Mouse (Mus musculus) erythroid progenitor cell, adult 5-6 weeks (primary cell): ENCODE data around the gene Spo11. TPM values are rescaled to one million over a fixed set of nuclear protein-coding genes. Genes with fewer than 3 reads are reported as not detected.

ENCODE experiments used
- ATAC-seq: replicated peaks from 2 replicates; pipeline ENCODE4 v1.8.0; 2016; ENCODE audit warnings: moderate number of reproducible peaks, mild to moderate bottlenecking, moderate TSS enrichment, inconsistent platforms; ENCODE audit not compliant: poor library complexity, low FRiP score, severe bottlenecking
- total RNA-seq, 2 experiments: library from RNA; stranded (forward) in 1 of 2; stranded (reverse) in 1 of 2; fragments of 150-400 nt in 1 of 2; fragments of 186-747, 209-891 nt in 1 of 2; gene quantifications; 2 replicates each; pipeline versions ENCODE4 v1.2.3 to v1.2.4; 2015 to 2017; ENCODE audit warnings: low replicate concordance in 2 of 2

Spo11 gene
- total RNA-seq (2015; ENCODE audit: low replicate concordance) (not detected in 2 replicates), total RNA-seq (2017; ENCODE audit: low replicate concordance) (not detected in 2 replicates)

DNA sequence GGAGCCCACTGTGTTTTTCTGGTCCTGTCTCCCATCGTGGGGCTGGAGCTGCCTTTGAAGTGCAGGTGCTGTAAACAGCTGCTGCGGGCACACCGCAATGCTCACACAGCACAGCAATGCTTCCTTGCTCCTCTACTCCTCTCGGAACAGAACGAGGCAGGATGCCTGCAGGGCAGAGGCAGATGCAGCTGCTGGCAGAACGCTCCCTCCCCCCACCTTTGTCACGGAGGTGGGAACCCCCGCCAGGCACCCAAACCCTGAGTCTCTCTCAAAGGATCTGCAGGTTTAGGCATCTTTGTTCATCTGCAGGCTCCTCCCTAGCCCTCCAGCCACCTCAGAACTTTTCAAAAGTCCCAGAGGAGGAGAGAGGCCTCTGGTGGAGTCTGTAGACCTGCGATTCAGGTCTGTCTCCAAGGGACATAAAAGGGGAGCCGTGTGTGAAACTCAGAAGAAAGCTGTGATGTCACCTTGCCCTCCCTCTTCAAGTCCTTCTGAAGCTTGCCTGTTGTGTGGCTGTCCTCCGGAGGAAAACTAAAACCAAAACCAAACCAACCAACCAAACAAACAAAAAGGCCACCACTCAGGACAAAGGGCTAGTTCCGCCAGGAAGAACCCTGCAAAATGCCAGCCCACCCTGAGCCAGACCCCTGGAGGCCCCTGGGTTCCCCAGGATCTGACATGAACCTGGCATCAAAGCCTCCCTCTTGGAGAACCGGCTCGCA, at the start of gene Spo11:
TSS of gene Spo11 (plus strand) at position 292 of the 722 bp plus-strand sequence.
- peak; percentile 62 for ATAC-seq

DNA sequence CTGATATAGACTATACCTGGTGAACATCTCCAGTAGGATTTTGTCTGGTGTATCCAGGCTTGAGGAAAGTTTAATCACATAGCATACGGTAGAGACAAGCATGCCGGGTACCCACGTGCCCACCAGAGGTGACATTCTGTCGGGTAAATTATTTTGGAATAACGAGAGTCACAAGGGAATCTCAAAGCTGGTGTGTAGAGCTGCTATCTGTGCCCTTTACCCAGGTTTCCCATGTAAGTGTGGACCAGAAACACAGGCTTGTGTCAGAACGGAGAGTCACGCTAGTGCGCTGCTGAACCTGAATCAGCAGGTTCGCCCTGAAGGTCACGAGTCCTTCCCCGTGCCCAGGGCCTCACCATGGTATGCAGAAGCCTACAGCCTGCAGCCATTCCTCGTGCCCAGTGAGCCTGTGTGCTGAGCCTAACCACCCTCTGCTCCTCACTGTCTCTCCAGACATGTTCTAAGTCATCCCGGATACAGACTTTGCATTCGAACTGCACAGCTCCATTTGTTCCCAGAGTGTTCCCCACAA, 47.5 kb upstream of the Spo11 start:
- ATAC-seq = no peak

DNA sequence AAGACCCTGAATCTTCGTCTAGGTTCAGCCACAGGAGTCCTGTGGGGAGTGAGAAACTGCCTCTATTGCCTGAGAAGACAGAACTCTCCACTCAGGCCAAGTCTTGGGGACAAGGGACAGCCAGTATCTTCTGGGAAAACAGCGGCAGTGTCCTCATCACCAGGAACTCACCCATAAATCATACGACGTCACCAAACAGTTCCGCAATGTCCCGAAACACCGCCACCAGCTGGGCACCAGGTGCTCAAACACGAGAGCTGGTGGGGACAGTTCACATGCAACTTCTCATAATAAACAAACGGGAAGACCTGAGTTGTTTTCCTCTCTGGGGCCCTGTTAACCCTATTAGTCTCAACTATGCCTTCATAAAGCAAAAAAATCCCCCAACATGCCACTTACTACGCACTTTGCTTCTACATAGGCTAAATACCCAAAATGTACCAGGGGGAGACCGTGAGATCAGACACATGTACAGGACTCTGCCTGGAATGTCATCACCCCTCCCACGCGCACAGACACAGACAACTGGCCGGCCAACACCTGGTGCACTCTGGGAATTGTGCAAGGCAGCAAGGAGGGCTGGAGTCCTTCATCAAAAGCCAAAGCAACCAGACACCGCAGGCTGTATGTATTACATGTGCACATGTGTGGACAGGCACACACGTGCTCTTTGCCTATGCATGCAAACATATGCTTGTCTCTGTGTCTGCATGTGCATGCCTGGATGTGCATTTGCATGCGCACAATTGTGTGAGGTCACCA, 46.2 kb upstream of the Spo11 start:
- ATAC-seq = no peak

DNA sequence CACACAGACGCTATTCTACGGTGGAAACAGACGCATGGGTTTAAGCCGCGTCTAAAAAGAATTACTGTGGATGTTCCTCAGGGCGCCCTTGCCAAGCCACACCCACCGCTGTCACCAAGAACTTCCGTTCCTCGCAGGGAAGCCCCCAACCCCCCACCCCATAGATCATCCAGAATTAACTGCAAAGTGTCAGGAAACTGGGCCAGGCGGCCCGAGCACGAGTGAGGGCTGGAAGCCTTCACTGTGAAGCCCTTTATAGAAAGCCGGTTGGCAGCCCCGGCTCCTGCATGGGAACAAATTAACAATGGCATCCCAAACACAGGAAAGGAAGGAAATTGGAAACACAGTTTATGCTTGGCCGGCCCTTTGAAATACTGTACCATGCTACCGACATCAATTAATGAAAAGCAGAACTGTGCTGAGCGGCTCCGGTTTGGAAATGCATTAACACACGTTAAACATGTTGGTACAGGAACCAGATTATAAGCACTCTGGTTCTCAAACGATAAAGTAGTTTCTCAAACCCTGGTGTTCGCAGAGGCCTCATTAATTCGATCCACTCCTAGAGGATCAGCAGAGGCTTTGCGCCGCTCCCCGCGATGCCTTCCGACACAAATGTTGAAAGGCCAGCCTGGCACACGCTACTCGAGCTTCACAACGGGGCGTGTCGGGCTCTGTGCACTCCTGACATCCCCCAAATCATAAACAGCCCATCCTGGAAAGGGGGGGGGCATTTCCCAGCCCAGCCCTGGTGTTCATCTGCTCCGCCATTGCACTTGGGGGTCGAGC, 43.7 kb upstream of the Spo11 start:
- no peak for ATAC-seq

- ATAC-seq = no peak
Observed at GRCm38 (mm10) chr2:172934420-172934788, 43.1 kb upstream of the Spo11 start.

GRCm38 (mm10) chr2:172934891-172935740, 42.4 kb upstream of the Spo11 start:
- ATAC-seq = no peak

- no peak for ATAC-seq
Observed at GRCm38 (mm10) chr2:172935776-172936562, 41.5 kb upstream of the Spo11 start.

GRCm38 (mm10) chr2:172936844-172937243, 40.7 kb upstream of the Spo11 start:
- ATAC-seq = no peak

- ATAC-seq = no peak
Observed at GRCm38 (mm10) chr2:172937326-172938190, 39.9 kb upstream of the Spo11 start.

DNA sequence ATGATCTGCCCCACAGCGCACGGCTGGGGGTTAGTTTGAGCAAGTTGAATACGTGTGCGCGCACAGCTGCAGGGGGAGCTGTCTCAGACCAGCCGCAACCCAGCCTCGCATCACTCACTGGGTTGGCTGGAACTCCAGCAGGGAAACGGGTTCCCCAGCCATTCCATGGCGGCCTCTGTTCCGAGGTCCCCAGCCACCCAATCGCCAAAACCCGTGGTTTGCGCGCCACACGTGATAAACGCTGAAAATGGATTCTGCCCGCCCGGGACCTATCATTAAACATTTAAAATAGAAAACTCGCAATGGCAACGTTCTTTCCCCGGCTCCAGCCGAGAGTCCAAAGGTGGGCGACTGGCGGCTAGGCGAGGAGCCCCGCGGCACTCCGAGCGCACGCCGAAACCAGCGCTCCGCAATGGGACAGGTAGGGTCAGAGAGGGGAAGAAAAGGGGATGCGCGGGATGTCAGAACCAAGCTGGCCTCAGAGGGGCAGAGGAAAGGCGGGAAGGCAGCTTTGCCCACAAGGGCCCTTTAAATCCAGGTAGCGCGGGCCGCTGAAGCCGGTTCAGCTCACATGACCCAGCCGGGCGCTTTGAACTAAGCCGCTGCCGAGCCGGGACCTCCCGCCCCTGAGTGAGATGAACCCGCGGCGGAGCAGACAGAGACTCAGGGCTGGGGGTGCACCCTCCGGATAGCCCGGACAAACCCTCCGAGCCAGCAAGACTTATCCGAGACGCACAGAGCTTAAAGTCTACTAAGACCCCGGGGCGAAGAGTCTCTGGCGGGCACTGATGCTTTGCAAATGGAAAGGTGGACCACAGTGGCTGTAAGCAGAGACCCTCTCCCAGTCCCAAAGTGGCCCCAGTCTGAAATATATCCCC, 38.5 kb upstream of the Spo11 start:
- no peak for ATAC-seq

GRCm38 (mm10) chr2:172939639-172940002, 37.9 kb upstream of the Spo11 start:
- no peak for ATAC-seq

DNA sequence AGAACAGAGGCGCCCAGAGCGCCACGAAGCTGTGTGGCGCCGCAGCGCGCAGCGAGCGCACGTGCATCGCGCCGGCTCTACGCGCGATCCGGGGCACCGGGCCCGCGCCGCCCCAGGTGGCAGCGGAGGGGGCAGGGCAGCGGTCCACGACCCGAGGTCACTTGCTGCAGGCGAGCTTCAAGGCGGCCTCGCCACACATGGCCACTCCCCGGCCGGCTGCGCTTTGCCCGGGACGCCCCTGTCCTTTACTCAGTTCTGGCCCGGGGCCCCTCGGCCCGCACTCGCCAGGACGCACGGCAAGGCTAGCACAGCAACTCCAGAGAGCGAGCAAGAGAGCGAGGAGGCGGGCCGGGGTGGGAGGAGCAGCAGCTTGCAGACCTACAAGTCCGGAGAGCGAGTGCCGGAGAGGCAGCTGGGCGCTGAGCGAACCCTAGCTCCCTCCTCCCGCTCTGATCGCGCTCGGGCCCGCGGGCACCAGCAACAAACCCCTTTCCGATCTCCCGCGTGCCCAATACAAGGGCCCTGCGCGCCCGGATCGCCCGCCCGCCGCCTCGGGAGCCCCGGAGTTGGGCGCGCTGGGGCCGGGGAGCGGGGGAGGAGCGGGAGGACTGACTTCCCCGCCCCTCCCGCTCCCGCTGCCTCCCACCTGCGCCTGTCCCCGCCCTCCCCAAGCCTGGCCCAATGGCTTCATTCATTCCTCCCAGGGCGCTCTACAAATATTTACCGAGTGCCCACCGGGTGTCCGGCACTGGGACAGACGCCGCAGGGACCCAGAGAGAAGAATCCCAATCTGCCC, 37.3 kb upstream of the Spo11 start, which contains the start of gene Bmp7:
TSS of gene Bmp7 (minus strand) at position 319 of the 796 bp plus-strand sequence.
- no peak for ATAC-seq

GRCm38 (mm10) chr2:172940799-172941163, 36.7 kb upstream of the Spo11 start:
- ATAC-seq = no peak

DNA sequence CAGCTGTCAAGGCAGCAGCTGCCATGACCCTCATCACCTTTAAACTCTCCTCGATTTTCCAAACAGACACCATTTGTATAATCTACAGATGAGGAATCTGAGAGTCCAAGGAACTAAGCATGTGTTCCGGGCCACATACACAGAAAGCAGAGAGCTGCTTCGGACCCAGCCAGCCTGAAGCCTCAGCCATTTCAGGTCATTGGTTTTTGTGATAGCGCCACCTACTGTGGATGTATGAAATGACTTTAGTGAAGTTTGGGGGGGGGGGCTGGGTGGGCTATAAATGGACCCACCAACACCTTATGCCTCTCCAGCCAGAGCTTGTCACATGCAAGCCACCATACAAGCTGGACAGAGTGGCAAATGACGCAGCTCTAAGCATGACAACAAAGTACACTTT, 28.4 kb upstream of the Spo11 start:
- ATAC-seq = no peak

GRCm38 (mm10) chr2:172950119-172950676, 27.3 kb upstream of the Spo11 start:
- ATAC-seq = no peak

- no peak for ATAC-seq
Observed at GRCm38 (mm10) chr2:172950722-172951121, 26.8 kb upstream of the Spo11 start.
